Mouse (Mus musculus): ENCODE data around the gene Asb1.

DNA sequence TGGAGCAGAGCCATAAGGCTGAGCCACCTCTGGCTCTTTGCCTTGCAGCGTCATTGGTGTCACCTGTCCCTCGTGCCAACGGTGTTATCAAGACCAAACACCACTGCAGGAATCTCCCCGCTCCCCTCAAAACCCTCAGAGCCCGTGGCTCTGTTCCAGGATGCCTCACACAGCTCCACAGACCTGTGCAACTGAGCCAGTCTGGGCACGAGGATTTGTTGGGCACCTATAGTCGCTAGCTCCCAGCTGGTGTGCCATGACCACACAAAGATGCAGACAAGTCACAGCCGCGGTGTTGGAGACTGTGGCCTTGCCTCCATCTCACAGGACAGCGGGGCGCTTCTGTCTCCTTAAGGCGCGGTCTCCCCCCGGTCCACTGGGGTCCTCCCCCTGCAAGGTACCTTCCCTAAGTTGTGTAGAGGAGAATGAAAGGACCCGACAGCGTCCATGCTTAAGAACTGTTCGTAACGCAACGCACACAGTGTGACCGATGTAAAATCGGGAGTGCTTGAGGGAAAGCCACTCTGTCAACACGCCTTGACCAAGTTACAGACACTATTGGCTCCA, 557 bp upstream of the Asb1 start:
- TF ChIP-seq CTCF (IDR thresholded peaks at IDR 0.05; ENCODE audit: extremely low read depth, insufficient read depth, insufficient read length, insufficient replicate concordance) (no peak), POLR2A (IDR thresholded peaks at IDR 0.05; ENCODE audit: low read depth, low read length) (no peak)
